Mouse (Mus musculus) embryonic facial prominence, embryonic 14.5 days (tissue): ENCODE data around the gene Stard10. TPM values are rescaled to one million over a fixed set of nuclear protein-coding genes. Genes with fewer than 3 reads are reported as not detected.

Experiments
- ATAC-seq: fragments of 200-750 bp; cut with Nextera tagmentation; 2 replicates; pipeline ENCODE4 v1.8.0; 2017; ENCODE audit warnings: low read depth, moderate number of reproducible peaks, moderate TSS enrichment
- DNase-seq: peaks from one replicate; pipeline ENCODE4 v3.0.0-alpha.2; 2015; ENCODE audit warnings: low spot score
- H3K27ac ChIP-seq: fragments of 300-500 bp; sonication (generic); replicated peaks from 2 replicates; pipeline ENCODE4 v1.5.1; 2014; ENCODE audit warnings: low read depth, mild to moderate bottlenecking, low read length, moderate library complexity
- H3K27me3 ChIP-seq: fragments of 300-500 bp; sonication (generic); replicated peaks from 2 replicates; pipeline ENCODE4 v1.6.1; 2014; ENCODE audit warnings: low read length; ENCODE audit not compliant: control insufficient read depth, insufficient read depth
- H3K36me3 ChIP-seq: fragments of 300-500 bp; sonication (generic); 2 replicates; pipeline ENCODE4 v1.6.1; 2014; ENCODE audit warnings: low read length, mixed read lengths; ENCODE audit not compliant: control insufficient read depth, insufficient read depth
- H3K4me1 ChIP-seq: fragments of 300-500 bp; sonication (generic); 2 replicates; pipeline ENCODE4 v1.6.1; 2014; ENCODE audit warnings: antibody characterized with exemption, low read length; ENCODE audit not compliant: control insufficient read depth, insufficient read depth
- H3K4me2 ChIP-seq: fragments of 300-500 bp; sonication (generic); 2 replicates; pipeline ENCODE4 v1.6.1; 2014; ENCODE audit warnings: low read depth, mild to moderate bottlenecking, low read length, moderate library complexity, mixed read lengths
- H3K4me3 ChIP-seq: fragments of 300-500 bp; sonication (generic); 2 replicates; pipeline ENCODE4 v1.5.1; 2014; ENCODE audit warnings: low read depth, mild to moderate bottlenecking, low read length
- H3K9ac ChIP-seq: fragments of 300-500 bp; sonication (generic); 2 replicates; pipeline ENCODE4 v1.6.1; 2014; ENCODE audit warnings: low read depth, mild to moderate bottlenecking, low read length, moderate library complexity, mixed read lengths
- H3K9me3 ChIP-seq: fragments of 300-500 bp; sonication (generic); 2 replicates; pipeline ENCODE4 v1.6.1; 2016; ENCODE audit warnings: low read length; ENCODE audit not compliant: control insufficient read depth
- WGBS: fragments of 180-500 bp; shearing (Covaris S2); extraction: QIAGEN DNeasy Blood & Tissue Kit; methylation state at CpG from one replicate; pipeline ENCODE4 v1.1.7; 2014; 5-methylcytosine and 5-hydroxymethylcytosine counted together
- polyA plus RNA-seq: library from polyadenylated mRNA; unstranded; fragments of >200 nt; fragmentation: Nextera tagmentation; extraction: Ambion mirVana; gene quantifications from 2 replicates; pipeline ENCODE4 v1.2.1, GENCODE M21; 2014

Gene Stard10
- polyA plus RNA-seq, 1 experiment from 2014 or later = 21.5 TPM

- Histone ChIP-seq H3K4me3 (peak overlapping the region; percentile 34), H3K36me3 (0 out of 2 replicates have a peak, but pooled peaks cover 10% of the 10 kb centered on the region), H3K9me3 (no peaks in the 10 kb centered on the region), H3K4me1 (peaks cover 11% of the 10 kb centered on the region; the same call in 1 of the 2 replicates), H3K4me2 (peak overlapping the region; percentile 68), H3K27ac (no peak overlapping the region), H3K9ac (peak overlapping the region; percentile 52), H3K27me3 (peaks cover 6% of the 10 kb centered on the region; the same call in 1 of the 2 replicates)
- WGBS = 11% methylated on average over 35 of the region's 35 CpGs
- DNase-seq (peak; percentile 95), ATAC-seq (peak; percentile 90)
Measured at GRCm38 (mm10) chr7:101296252-101297022, 20.4 kb upstream of the Stard10 start.

- H3K4me3 ChIP-seq = peak overlapping the region; percentile 34
- 22% methylated on average over 8 of the region's 8 CpGs for WGBS
- no peaks in the 10 kb centered on the region for H3K9me3 ChIP-seq
- H3K27ac ChIP-seq = no peak overlapping the region
- H3K36me3 ChIP-seq = 0 out of 2 replicates have a peak, but pooled peaks cover 8% of the 10 kb centered on the region
- H3K4me1 ChIP-seq = peaks cover 11% of the 10 kb centered on the region; the same call in 1 of the 2 replicates
- DNase-seq = no peak
- peak overlapping the region; percentile 52 for H3K9ac ChIP-seq
- peak overlapping the region; percentile 68 for H3K4me2 ChIP-seq
- no peak for ATAC-seq
- peaks cover 6% of the 10 kb centered on the region; the same call in 1 of the 2 replicates for H3K27me3 ChIP-seq
Measured at GRCm38 (mm10) chr7:101297023-101297405, 19.9 kb upstream of the Stard10 start.

- no peak for DNase-seq
- 82% methylated on average over 3 of the region's 3 CpGs for WGBS
- Histone ChIP-seq H3K9ac (no peak overlapping the region), H3K27ac (no peak overlapping the region), H3K9me3 (no peaks in the 10 kb centered on the region), H3K4me3 (no peak overlapping the region), H3K27me3 (peaks cover 6% of the 10 kb centered on the region; the same call in 1 of the 2 replicates), H3K4me1 (peaks cover 11% of the 10 kb centered on the region; the same call in 1 of the 2 replicates), H3K4me2 (no peak overlapping the region), H3K36me3 (0 out of 2 replicates have a peak, but pooled peaks cover 5% of the 10 kb centered on the region)
- ATAC-seq = no peak
Measured at GRCm38 (mm10) chr7:101298375-101298774, 18.5 kb upstream of the Stard10 start.

- DNase-seq (peak; percentile 8), ATAC-seq (peak; percentile 30; the same call in 1 of the 2 replicates)
- peaks cover 9% of the 10 kb centered on the region; the same call in 1 of the 2 replicates for H3K4me1 ChIP-seq
- H3K9ac ChIP-seq = peak overlapping the region; percentile 68
- under 1% methylated on average over 29 of the region's 30 CpGs for WGBS
- no peaks in the 10 kb centered on the region for H3K36me3 ChIP-seq
- H3K4me2 ChIP-seq = peak overlapping the region; percentile 86
- H3K27ac ChIP-seq = peak overlapping the region; percentile 46; the same call in 1 of the 2 replicates
- no peaks in the 10 kb centered on the region for H3K9me3 ChIP-seq
- peak overlapping the region; percentile 61 for H3K4me3 ChIP-seq
- peaks cover 6% of the 10 kb centered on the region; the same call in 1 of the 2 replicates for H3K27me3 ChIP-seq
Measured at GRCm38 (mm10) chr7:101301361-101301880, 15.5 kb upstream of the Stard10 start.

- ATAC-seq (peak; percentile 98), DNase-seq (peak; percentile 96)
- H3K36me3 ChIP-seq = no peaks in the 10 kb centered on the region
- H3K4me3 ChIP-seq = peak within 1 kb of the TSS; percentile 61
- peak within 1 kb of the TSS; percentile 46 for H3K27ac ChIP-seq
- H3K4me1 ChIP-seq = 0 out of 2 replicates have a peak, but pooled peaks cover 7% of the 10 kb centered on the region
- peak within 1 kb of the TSS; percentile 68 for H3K9ac ChIP-seq
- no peaks in the 10 kb centered on the region for H3K9me3 ChIP-seq
- 1% methylated on average over 25 of the region's 39 CpGs for WGBS
- H3K27me3 ChIP-seq = peaks cover 6% of the 10 kb centered on the region; the same call in 1 of the 2 replicates
- peak within 1 kb of the TSS; percentile 86 for H3K4me2 ChIP-seq
Measured at GRCm38 (mm10) chr7:101301881-101302456, 14.9 kb upstream of the Stard10 start, which contains the start of gene Atg16l2. Gene Atg16l2, minus strand, starts transcription at chr7:101302251.

GRCm38 (mm10) chr7:101302691-101303090, 14.2 kb upstream of the Stard10 start:
- 28% methylated on average over 7 of the region's 7 CpGs for WGBS
- no peaks in the 10 kb centered on the region for H3K9me3 ChIP-seq
- H3K27me3 ChIP-seq = peaks cover 6% of the 10 kb centered on the region; the same call in 1 of the 2 replicates
- H3K36me3 ChIP-seq = no peaks in the 10 kb centered on the region
- H3K4me1 ChIP-seq = 0 out of 2 replicates have a peak, but pooled peaks cover 7% of the 10 kb centered on the region
- H3K4me2 ChIP-seq = peak overlapping the region; percentile 86
- peak overlapping the region; percentile 68; the same call in 1 of the 2 replicates for H3K9ac ChIP-seq
- ATAC-seq (no peak), DNase-seq (no peak)
- H3K4me3 ChIP-seq = peak overlapping the region; percentile 61
- no peak overlapping the region for H3K27ac ChIP-seq

GRCm38 (mm10) chr7:101306841-101307240, 10.0 kb upstream of the Stard10 start:
- H3K4me2 ChIP-seq = no peak overlapping the region
- no peak for DNase-seq
- ATAC-seq = no peak
- no peaks in the 10 kb centered on the region for H3K4me1 ChIP-seq
- H3K27ac ChIP-seq = no peak overlapping the region
- no peak overlapping the region for H3K4me3 ChIP-seq
- H3K9ac ChIP-seq = no peak overlapping the region
- no peaks in the 10 kb centered on the region for H3K9me3 ChIP-seq
- H3K36me3 ChIP-seq = no peaks in the 10 kb centered on the region
- no peaks in the 10 kb centered on the region for H3K27me3 ChIP-seq
- 39% methylated on average over 2 of the region's 2 CpGs for WGBS

GRCm38 (mm10) chr7:101309985-101310326, 6.9 kb upstream of the Stard10 start:
- peak overlapping the region; percentile 64 for H3K9ac ChIP-seq
- no peaks in the 10 kb centered on the region for H3K4me1 ChIP-seq
- no peaks in the 10 kb centered on the region for H3K27me3 ChIP-seq
- ATAC-seq (no peak), DNase-seq (no peak)
- no peaks in the 10 kb centered on the region for H3K36me3 ChIP-seq
- H3K4me3 ChIP-seq = peak overlapping the region; percentile 47
- 28% methylated on average over 5 of the region's 5 CpGs for WGBS
- peak overlapping the region; percentile 52 for H3K4me2 ChIP-seq
- H3K9me3 ChIP-seq = no peaks in the 10 kb centered on the region
- peak overlapping the region; percentile 77; the same call in 1 of the 2 replicates for H3K27ac ChIP-seq
